Mouse (Mus musculus): ENCODE measurements around the gene Zfp422.
"Not testable (repeated sequence)": the region's sequence is repeated elsewhere in the genome, so short reads cannot be mapped to it uniquely, and the experiment has no call there.

Gene Zfp422

DNA sequence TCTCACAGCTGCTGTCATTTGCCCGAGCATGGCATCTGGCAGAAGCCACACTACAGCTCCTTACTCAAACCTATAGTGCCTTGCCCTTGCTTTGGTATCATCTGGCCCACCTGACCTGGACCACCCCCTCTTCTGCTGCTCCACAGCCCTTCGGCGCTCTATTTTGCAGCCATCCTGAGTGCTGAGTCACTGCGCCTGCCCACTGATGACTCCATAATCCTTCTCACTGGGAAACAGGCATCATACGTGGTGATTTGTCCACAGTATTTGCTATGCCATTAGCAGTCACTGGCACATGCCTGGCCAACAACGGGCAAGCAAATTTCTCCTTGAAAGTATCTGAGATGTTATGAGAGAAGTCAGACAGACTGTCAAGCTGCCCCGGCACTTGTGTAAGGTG lies 21.0 kb upstream of the Zfp422 start:
- DNase-seq (ENCODE audit: low read depth): no peak

- no peak for DNase-seq (ENCODE audit: low read depth)
These were observed 19.0 kb upstream of the Zfp422 start for GRCm38 (mm10) chr6:116647763-116648162.

DNA sequence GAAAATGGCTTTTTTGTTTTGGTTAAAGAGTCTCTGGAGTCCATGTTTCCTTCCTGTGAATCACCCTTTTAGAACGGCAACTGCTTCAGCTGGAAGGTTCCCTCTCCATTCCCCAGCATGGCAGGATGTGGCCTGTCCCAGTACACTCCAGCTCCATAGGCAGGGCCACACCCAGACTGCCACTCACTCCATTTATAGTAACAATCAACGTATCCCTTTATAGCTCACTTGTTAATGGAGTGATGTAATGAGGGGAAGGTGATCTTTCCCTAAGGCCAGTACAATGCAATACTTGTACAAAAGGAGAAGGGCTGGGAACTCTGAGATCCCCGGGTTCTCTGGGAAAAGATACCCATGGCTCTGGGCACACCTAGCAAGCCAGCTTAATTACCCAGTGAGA lies 15.5 kb upstream of the Zfp422 start:
- DNase-seq (ENCODE audit: low read depth): no peak

DNA sequence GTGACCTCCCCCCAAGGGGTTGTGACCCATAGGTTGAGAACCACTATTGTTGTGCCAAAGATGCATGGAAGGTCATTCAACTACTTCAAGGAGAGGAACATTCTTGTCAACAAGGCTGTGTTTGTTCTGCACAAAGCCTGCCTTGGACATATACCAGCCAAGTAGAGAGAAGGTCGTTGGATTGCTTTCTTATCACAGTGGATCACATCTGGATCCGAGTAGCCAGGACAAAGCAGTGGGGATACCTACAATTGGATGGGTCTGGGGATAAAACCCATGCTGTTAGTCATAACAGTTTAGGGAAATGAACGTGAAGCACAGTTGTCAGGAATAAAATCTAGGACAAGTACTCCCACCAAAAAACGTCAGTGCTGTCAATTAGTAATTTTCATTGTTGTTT lies 15.1 kb upstream of the Zfp422 start:
- DNase-seq (ENCODE audit: low read depth): no peak

- no peak for DNase-seq (ENCODE audit: low read depth)
These were observed 14.1 kb upstream of the Zfp422 start for GRCm38 (mm10) chr6:116642942-116643341.

DNA sequence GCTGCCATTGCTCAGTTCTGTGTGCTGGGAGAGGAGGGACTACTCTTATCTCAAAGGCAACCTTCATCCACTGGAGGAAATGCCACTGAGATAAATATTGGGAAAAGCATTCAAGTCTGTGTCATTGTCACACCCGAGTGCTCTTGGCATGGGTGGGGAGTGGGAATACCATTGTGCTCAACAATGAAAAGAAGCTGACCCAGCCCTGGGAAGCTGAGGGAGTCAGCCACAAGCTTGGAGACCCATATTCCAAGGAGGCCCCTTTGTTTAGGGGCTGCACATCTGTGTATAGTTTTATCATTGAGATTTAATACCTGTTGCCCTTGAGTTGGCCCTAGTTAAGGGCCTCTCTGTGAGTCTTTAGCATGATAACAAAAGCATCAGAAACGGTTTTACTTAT lies 10.9 kb upstream of the Zfp422 start:
- no peak for DNase-seq (ENCODE audit: low read depth)

- DNase-seq (ENCODE audit: low read depth): no peak
These were observed 10.1 kb upstream of the Zfp422 start for GRCm38 (mm10) chr6:116638871-116639270.

- no peak for DNase-seq (ENCODE audit: low read depth)
These were observed 8.7 kb upstream of the Zfp422 start for GRCm38 (mm10) chr6:116637496-116637895.

DNA sequence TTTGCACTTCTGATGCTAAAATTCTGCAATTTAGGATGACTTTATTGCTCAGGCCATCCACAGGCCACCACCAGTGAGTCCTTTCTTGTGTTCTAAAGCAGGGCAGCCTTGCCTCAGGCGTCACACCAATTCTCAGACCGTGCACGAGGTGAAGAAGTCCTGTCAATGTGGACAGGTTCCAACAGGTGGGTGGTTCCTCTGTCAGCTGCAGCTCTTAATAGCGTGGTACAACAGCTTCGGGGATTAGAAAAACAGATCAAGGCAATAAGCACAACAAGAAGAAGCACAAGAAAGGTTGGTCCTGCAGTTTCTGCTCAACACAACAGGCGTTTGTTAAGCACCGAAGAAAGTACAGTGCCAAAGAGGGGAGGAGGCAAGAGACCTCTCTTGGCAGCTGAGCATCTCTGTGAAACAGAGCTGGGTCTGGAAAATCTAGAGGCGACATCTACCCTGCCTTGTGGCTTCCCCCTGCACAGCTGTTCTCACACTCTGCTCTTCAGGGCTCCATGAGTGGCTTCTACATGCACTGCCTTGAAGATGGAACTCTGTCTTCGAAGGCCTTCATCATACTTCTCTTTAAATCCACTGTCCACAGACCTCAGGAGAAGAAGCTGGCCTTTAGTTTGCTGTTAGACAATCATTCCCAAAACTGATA lies 7.9 kb upstream of the Zfp422 start:
- no peak for DNase-seq (ENCODE audit: low read depth)

DNA sequence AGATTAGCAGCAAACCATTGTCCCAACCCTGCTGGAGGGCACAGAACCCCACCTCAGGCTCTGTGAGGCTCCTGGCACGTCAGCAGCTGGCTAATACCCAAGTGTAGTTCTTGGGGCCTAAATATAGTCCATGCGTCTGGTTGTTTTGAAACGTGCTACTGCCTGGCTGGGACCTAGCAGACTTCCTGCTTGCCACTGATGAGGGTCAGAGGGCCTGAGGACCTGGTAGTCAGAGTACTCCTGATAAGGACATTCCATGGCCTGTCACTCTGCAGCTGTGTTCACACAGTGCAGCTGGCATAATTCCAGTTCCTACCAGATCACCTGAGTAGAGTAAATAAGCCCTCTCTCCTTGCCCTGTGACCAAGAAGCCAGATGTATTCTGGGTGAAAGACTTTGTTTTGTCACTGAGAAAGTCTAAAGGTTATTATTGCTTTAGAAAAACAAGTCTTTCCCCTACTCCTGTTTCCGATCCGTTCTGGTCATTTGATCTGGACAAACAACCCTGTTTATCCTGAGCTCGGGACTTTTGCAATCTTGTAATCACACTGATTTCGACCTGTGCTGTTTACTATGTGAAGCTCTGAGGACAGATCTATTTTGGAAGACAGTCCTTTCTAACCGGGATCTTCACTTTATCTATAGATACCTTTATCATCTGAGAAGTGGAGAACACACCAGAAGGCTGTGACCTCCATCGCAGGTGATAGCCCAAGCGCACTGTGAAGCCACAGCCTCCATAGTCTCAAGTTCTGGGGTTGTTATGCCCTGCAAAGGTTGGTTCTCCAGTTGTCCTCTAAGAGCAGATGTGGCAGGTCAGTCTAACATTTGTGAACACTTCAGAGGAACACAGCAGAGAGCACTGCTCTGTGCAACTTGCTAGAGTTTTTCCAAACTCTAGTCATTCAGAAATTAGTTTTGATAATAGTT lies 6.7 kb upstream of the Zfp422 start:
- no peak for DNase-seq (ENCODE audit: low read depth)

GRCm38 (mm10) chr6:116633741-116634695 lies 5.2 kb upstream of the Zfp422 start:
- no peak for DNase-seq (ENCODE audit: low read depth)

DNA sequence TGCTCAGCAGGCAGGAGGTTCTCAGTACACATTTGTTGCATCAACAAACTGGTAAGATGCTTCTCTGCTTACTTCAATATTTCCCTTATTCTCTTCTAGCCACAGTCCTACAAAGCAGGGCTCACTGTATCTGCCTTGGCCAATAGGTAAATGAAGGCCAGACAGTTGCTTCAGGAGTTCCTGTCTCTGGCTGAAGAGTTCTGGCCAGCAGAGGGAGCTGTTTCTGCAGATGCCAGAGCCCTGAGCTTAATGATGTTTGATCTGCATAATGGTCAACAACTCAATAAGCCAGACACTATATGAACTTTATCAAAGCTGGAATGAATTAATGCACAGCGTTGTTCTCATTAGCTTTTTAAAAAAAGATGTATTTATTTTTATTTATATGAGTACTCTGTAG lies 3.3 kb upstream of the Zfp422 start:
- DNase-seq (ENCODE audit: low read depth): peak; percentile 77

DNA sequence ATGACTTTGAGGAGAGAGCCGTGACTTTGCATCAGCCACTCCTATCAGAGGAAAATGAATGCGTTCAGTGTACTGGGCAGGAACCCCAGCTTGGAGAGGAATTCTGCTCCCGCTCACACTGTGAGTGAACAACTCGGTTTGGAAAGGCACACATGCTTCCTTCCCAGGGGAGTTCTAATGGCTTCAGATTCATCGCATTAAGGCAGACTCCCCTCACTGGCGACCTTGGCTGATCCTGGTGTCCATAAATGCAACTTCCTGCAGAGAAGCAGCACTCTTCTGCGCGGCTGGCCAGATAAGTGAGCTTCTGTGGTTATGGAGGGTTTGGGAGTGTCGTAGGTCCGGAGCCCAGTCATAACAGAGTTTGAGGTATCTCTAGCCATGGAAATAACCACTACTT lies 967 bp upstream of the Zfp422 start:
- DNase-seq (ENCODE audit: low read depth): no peak

- no peak for DNase-seq (ENCODE audit: low read depth)
These were observed 704 bp downstream of the Zfp422 start for GRCm38 (mm10) chr6:116628095-116628494.

DNA sequence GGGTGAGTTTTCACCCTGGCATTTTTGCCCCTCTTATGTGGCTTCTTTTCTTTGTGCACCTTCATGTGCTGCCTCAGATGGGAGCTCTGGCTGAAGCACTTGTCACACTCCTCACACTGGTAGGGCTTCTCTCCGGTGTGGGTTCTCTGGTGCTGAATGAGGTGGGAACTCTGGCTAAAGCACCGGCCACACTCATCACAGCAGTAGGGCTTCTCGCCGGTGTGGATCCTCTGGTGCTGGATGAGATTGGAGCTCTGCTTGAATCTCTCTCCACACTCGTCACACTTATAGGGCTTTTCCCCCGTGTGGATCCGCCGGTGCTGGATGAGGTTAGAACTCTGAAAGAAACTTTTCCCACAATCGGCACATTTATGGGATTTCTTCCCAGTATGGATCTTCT lies 2.4 kb downstream of the Zfp422 start:
- not testable (repeated sequence) for DNase-seq (ENCODE audit: low read depth)

GRCm38 (mm10) chr6:116621318-116622023 lies 7.3 kb downstream of the Zfp422 start:
- no peak for DNase-seq (ENCODE audit: low read depth)

GRCm38 (mm10) chr6:116618073-116618472 lies 10.7 kb downstream of the Zfp422 start:
- no peak for DNase-seq (ENCODE audit: low read depth)

- no peak for DNase-seq (ENCODE audit: low read depth)
These were observed 13.1 kb downstream of the Zfp422 start for GRCm38 (mm10) chr6:116615719-116616118.

GRCm38 (mm10) chr6:116607230-116607629 lies 21.6 kb downstream of the Zfp422 start:
- DNase-seq (ENCODE audit: low read depth): no peak

DNA sequence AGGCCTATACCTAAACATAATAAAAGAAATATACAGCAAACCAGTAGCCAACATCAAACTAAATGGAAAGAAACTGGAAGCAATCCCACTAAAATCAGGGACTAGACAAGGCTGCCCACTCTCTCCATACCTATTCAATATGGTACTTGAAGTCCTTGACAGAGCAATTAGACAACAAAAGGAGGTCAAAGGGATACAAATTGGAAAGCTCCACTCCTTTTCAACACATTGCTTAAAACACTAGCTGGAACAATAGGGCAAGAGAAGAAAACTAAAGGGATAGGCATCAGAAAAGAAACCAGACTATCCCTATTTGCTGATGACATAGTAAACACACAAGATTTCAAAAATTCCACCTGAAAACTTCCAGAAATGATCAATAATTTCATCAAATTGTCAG lies 27.8 kb downstream of the Zfp422 start:
- DNase-seq (ENCODE audit: low read depth): not testable (repeated sequence)

DNA sequence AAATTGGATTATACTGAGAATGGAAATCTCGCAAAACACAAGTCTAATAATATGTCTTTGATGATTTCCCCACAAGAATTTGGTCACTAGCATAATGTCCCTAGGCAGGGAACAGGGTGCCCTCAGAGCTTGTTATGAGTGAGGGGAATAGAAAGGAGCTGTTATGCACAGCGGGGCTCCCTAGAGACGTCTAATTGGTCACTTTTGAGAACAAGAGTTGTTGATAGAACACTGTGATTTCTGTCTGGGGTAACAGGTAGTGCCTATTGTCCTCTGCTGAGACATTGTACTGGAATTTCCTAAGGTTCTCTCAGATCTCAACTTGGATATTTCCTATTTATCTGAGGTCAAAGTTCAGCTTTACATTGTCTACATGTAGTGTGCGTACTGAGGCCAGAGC lies 44.7 kb downstream of the Zfp422 start, which contains the start of gene Olfr215:
Gene Olfr215 (minus strand): TSS at position 101 of the 400 bp plus-strand sequence.
- DNase-seq (ENCODE audit: low read depth): no peak

All from naive thymus-derived CD4-positive, alpha-beta T cell, adult 2 months (primary cell).